Mouse (Mus musculus) MEL (cell line): Measurements from ENCODE around the gene Uba2.

Source experiments
- BHLHE40 ChIP-seq: IDR thresholded peaks from 2 replicates; pipeline ENCODE4 v1.6.1; 2012; ENCODE audit warnings: low read depth, mild to moderate bottlenecking, inconsistent platforms, low read length, improper control_type of control experiment, borderline replicate concordance
- CHD1 ChIP-seq: IDR thresholded peaks from 2 replicates; pipeline ENCODE4 v1.6.1; 2012; ENCODE audit warnings: low read depth, mild to moderate bottlenecking, inconsistent platforms, low read length, improper control_type of control experiment
- CTCF ChIP-seq, 3 experiments: IDR thresholded peaks in 2 of 3; conservative IDR thresholded peaks in 1 of 3; 2 replicates each; pipeline ENCODE4 v1.5.1; 2011 to 2012; ENCODE audit warnings: low read length in 3 of 3, low read depth in 2 of 3, mild to moderate bottlenecking in 2 of 3, improper control_type of control experiment in 1 of 3, inconsistent platforms in 1 of 3, mixed read lengths in 1 of 3, moderate library complexity in 1 of 3; ENCODE audit not compliant: control insufficient read depth in 1 of 3, insufficient read depth in 1 of 3, poor library complexity in 1 of 3, severe bottlenecking in 1 of 3
- E2F4 ChIP-seq: IDR thresholded peaks from 2 replicates; pipeline ENCODE4 v1.6.1; 2011; ENCODE audit warnings: low read depth, low read length, improper control_type of control experiment, borderline replicate concordance
- ETS1 ChIP-seq: IDR thresholded peaks from 2 replicates; pipeline ENCODE4 v1.6.1; 2012; ENCODE audit warnings: low read depth, mild to moderate bottlenecking, inconsistent platforms, low read length, improper control_type of control experiment, moderate library complexity
- MAFK ChIP-seq: IDR thresholded peaks from 2 replicates; pipeline ENCODE4 v1.6.1; 2011; ENCODE audit warnings: low read depth, mild to moderate bottlenecking, low read length, improper control_type of control experiment, borderline replicate concordance
- MAZ ChIP-seq: IDR thresholded peaks from 2 replicates; pipeline ENCODE4 v1.6.1; 2012; ENCODE audit warnings: low read depth, mild to moderate bottlenecking, inconsistent platforms, low read length, improper control_type of control experiment
- MYB ChIP-seq: IDR thresholded peaks from 2 replicates; pipeline ENCODE4 v1.6.1; 2011; ENCODE audit warnings: mild to moderate bottlenecking, low read depth, low read length, improper control_type of control experiment
- POLR2A ChIP-seq, 2 experiments: IDR thresholded peaks; 2 replicates each; pipeline ENCODE4 v1.6.1; 2011 to 2012; ENCODE audit warnings: low read length in 2 of 2, mild to moderate bottlenecking in 2 of 2, control low read depth in 1 of 2, improper control_type of control experiment in 1 of 2, low read depth in 1 of 2, moderate library complexity in 1 of 2; ENCODE audit not compliant: control insufficient read depth in 1 of 2, insufficient read depth in 1 of 2, poor library complexity in 1 of 2
- RAD21 ChIP-seq: IDR thresholded peaks from 2 replicates; pipeline ENCODE4 v1.6.1; 2011; ENCODE audit warnings: mild to moderate bottlenecking, low read depth, low read length, improper control_type of control experiment
- TAL1 ChIP-seq: IDR thresholded peaks from 2 replicates; pipeline ENCODE4 v1.6.1; 2012; ENCODE audit warnings: mild to moderate bottlenecking, inconsistent platforms, low read length, moderate library complexity, mixed read lengths
- UBTF ChIP-seq: IDR thresholded peaks from 2 replicates; pipeline ENCODE4 v1.6.1; 2012; ENCODE audit warnings: low read depth, mild to moderate bottlenecking, inconsistent platforms, low read length, improper control_type of control experiment, moderate library complexity, borderline replicate concordance; ENCODE audit not compliant: insufficient read depth
- USF1 ChIP-seq: IDR thresholded peaks from 2 replicates; pipeline ENCODE4 v1.6.1; 2014; ENCODE audit warnings: low read depth, mild to moderate bottlenecking, inconsistent platforms, low read length, improper control_type of control experiment, moderate library complexity
- ZNF384 ChIP-seq: IDR thresholded peaks from 2 replicates; pipeline ENCODE4 v1.6.1; 2012; ENCODE audit warnings: low read depth, mild to moderate bottlenecking, inconsistent platforms, low read length, improper control_type of control experiment

DNA sequence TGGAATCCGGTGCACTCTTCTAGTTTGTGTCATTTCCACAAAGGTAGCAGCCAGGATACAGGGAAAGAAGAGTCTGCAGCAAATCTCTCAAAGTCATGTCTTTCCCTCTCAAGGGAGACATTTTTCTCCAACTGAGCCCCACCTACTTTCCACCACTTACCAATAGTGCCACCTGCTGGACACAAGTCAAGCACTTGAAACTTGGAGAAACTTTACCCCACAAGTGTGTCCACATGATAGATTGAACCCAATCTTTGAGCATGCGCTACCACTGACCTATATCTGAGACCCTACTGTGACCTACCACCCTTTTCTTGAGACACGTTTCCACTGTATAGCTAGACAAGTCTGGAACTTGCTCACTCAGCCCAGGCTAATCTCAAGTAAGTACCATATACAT lies 28.9 kb upstream of the Uba2 start:
- TF ChIP-seq MYB (no peak), BHLHE40 (no peak), CTCF (IDR thresholded peaks at IDR 0.05 in 2 of 3, conservative IDR thresholded peaks at IDR 0.05 in 1 of 3; ENCODE audit: control insufficient read depth in 1 of 3, insufficient read depth in 1 of 3, low read depth in 2 of 3, low read length in 3 of 3, poor library complexity in 1 of 3, severe bottlenecking in 1 of 3) (peak in 2 of 3 experiments; percentile 56 to 58; a peak in 4 of 6 replicates), RAD21 (peak; percentile 40), POLR2A (IDR thresholded peaks at IDR 0.05; ENCODE audit: control insufficient read depth in 1 of 2, insufficient read depth in 1 of 2, low read depth in 1 of 2, low read length in 2 of 2, poor library complexity in 1 of 2) (no peak), TAL1 (no peak), E2F4 (no peak), ETS1 (no peak), CHD1 (no peak), MAFK (no peak), ZNF384 (no peak), USF1 (no peak), MAZ (0 out of 2 replicates have a peak, but pooled peaks have one; percentile 44), UBTF (no peak)
